Comparison of ENCODE assay signal across 9 mouse cellular contexts in the genomic region with DNA sequence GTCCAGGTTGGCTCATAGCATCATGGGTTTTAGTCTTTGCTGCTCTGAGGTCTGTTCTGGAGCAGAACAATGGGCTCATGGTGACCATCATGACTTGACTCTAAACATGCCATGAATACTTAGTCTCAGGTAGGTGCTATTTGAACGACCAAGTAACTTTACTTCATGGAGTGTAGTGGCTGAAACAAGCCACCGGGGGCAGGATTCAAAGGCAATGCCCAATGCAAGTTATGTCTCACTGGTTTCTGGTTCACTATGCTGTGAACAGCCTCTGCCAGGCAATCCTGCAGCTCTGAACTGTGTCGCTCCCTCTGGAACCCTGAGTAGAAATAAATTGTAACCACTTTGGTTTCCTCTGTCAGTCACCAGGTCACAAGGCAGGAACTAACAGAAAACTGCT.
A peak's percentile ranks its signal among the peaks of the same experiment; 100 is the strongest.
DNase-seq lines count a peak whose midpoint lies in the region; ATAC-seq and TF ChIP-seq lines count a peak whose summit lies in the region.
"Had no signal": no experiment of that assay in that cellular context is flagged by ENCODE, and none has a peak within 500 bp of the region (broad histone marks: within the 10 kb centered on the region; RNA-seq: fewer than 3 reads in every experiment).

No protein-coding gene starts in this region.

- H3K9ac ChIP-seq in kidney, embryonic 16.5 days (replicated peaks; ENCODE audit: low read length): no peak overlapping the region
- H3K9ac ChIP-seq in forebrain, embryonic 15.5 days (replicated peaks): no peak overlapping the region
- H3K9ac ChIP-seq: hindbrain, embryonic 14.5 days; limb, embryonic 13.5 days had no signal

- H3K9me3 ChIP-seq in kidney, embryonic 16.5 days (ENCODE audit: low read length): peaks cover 11% of the 10 kb centered on the region; the same call in 1 of the 2 replicates
- no peaks in the 10 kb centered on the region for H3K9me3 ChIP-seq in forebrain, embryonic 15.5 days

- TF ChIP-seq POLR2A in small intestine, adult 2 months (IDR thresholded peaks at IDR 0.05; ENCODE audit: low read depth, low read length): no peak

- no peaks in the 10 kb centered on the region for H3K36me3 ChIP-seq in kidney, embryonic 16.5 days (ENCODE audit: insufficient read depth, low read length)
- H3K36me3 ChIP-seq in small intestine, adult 2 months (ENCODE audit: control insufficient read depth, insufficient read depth, low read length): no peaks in the 10 kb centered on the region
- H3K36me3 ChIP-seq in forebrain, embryonic 15.5 days: no peaks in the 10 kb centered on the region
- H3K36me3 ChIP-seq: limb, embryonic 13.5 days had no signal

- peak; percentile 41; the same call in 1 of the 2 replicates for TF ChIP-seq CTCF in small intestine, adult 2 months (IDR thresholded peaks at IDR 0.05; ENCODE audit: extremely low read depth, insufficient read length, insufficient replicate concordance, low read depth, low read length)

- H3K27me3 ChIP-seq in kidney, embryonic 16.5 days (ENCODE audit: insufficient read depth, low read length): peaks cover 4% of the 10 kb centered on the region; the same call in 1 of the 2 replicates
- no peaks in the 10 kb centered on the region for H3K27me3 ChIP-seq in small intestine, adult 2 months (ENCODE audit: control insufficient read depth, insufficient read depth, low read length)
- H3K27me3 ChIP-seq in forebrain, embryonic 15.5 days: no peaks in the 10 kb centered on the region

- 77% methylated on average over 3 of the region's 3 CpGs for WGBS in kidney, embryonic 16.5 days
- 61% methylated on average over 3 of the region's 3 CpGs for WGBS in small intestine, adult 2 months
- WGBS in forebrain, embryonic 15.5 days: 72% methylated on average over 3 of the region's 3 CpGs

- no peak overlapping the region for H3K4me2 ChIP-seq in kidney, embryonic 16.5 days (replicated peaks; ENCODE audit: low read depth, low read length)
- H3K4me2 ChIP-seq in forebrain, embryonic 15.5 days (replicated peaks): no peak overlapping the region
- H3K4me2 ChIP-seq: hindbrain, embryonic 14.5 days; limb, embryonic 13.5 days had no signal

- ATAC-seq in kidney, embryonic 16.5 days (ENCODE audit: low FRiP score, low TSS enrichment): no peak
- ATAC-seq in erythroblast, adult 5-6 weeks (replicated peaks; ENCODE audit: low FRiP score, poor library complexity, severe bottlenecking): no peak
- no peak for ATAC-seq in forebrain, embryonic 15.5 days (replicated peaks)

- peak; percentile 45 to 51 for DNase-seq in kidney, postnatal 4 days
- peak; percentile 22 for DNase-seq in 416B (ENCODE audit: low read depth)
- DNase-seq in ES-CJ7 (ENCODE audit: low read depth, low spot score): peak; percentile 38

- no peak overlapping the region for H3K4me3 ChIP-seq in kidney, embryonic 16.5 days (ENCODE audit: low read length)
- H3K4me3 ChIP-seq in small intestine, adult 2 months (ENCODE audit: low read depth, low read length): no peak overlapping the region
- no peak overlapping the region for H3K4me3 ChIP-seq in forebrain, embryonic 15.5 days
- H3K4me3 ChIP-seq: limb, embryonic 13.5 days had no signal

- H3K4me1 ChIP-seq in kidney, embryonic 16.5 days (ENCODE audit: insufficient read depth, low read length): peaks cover 6% of the 10 kb centered on the region; the same call in 1 of the 2 replicates
- no peaks in the 10 kb centered on the region for H3K4me1 ChIP-seq in small intestine, adult 2 months (ENCODE audit: control insufficient read depth, insufficient read depth, insufficient read length, low read length)
- H3K4me1 ChIP-seq in forebrain, embryonic 15.5 days: peaks cover 16% of the 10 kb centered on the region

- no peak overlapping the region for H3K27ac ChIP-seq in kidney, embryonic 16.5 days (ENCODE audit: low read length)
- no peak overlapping the region for H3K27ac ChIP-seq in small intestine, adult 2 months (ENCODE audit: insufficient read depth, low read depth, low read length)
- H3K27ac ChIP-seq in forebrain, embryonic 15.5 days (replicated peaks): no peak overlapping the region
- H3K27ac ChIP-seq: hindbrain, embryonic 14.5 days; limb, embryonic 13.5 days had no signal
